Mouse (Mus musculus) liver, postnatal 0 days (tissue): Measurements from ENCODE around the gene Ankrd63. TPM values are rescaled to one million over a fixed set of nuclear protein-coding genes. Genes with fewer than 3 reads are reported as not detected.

ENCODE experiments used
- ATAC-seq: fragments of 200-750 bp; cut with Nextera tagmentation; 2 replicates; pipeline ENCODE4 v1.8.0; 2017; ENCODE audit warnings: mild to moderate bottlenecking, moderate library complexity
- DNase-seq: peaks from one replicate; pipeline ENCODE4 v3.0.0-alpha.2; 2016
- H3K27ac ChIP-seq: fragments of 300-500 bp; sonication (generic); 2 replicates; pipeline ENCODE4 v1.5.1; 2014; ENCODE audit warnings: antibody characterized with exemption, moderate library complexity, mild to moderate bottlenecking, low read depth
- H3K27me3 ChIP-seq: fragments of 300-500 bp; sonication (generic); 2 replicates; pipeline ENCODE4 v1.6.1; 2014; ENCODE audit warnings: low read length, control low read depth, mixed read lengths; ENCODE audit not compliant: insufficient read depth
- H3K36me3 ChIP-seq: fragments of 300-500 bp; sonication (generic); replicated peaks from 2 replicates; pipeline ENCODE4 v1.6.1; 2014; ENCODE audit warnings: mild to moderate bottlenecking, control low read depth, low read length, moderate library complexity, mixed read lengths; ENCODE audit not compliant: insufficient read depth
- H3K4me1 ChIP-seq: fragments of 300-500 bp; sonication (generic); 2 replicates; pipeline ENCODE4 v1.6.1; 2014; ENCODE audit warnings: antibody characterized with exemption, mild to moderate bottlenecking, control low read depth; ENCODE audit not compliant: insufficient read depth
- H3K4me2 ChIP-seq: fragments of 300-500 bp; sonication (generic); 2 replicates; pipeline ENCODE4 v1.6.1; 2014; ENCODE audit warnings: low read depth, mild to moderate bottlenecking, low read length, moderate library complexity, mixed read lengths
- H3K4me3 ChIP-seq: fragments of 300-500 bp; sonication (generic); 2 replicates; pipeline ENCODE4 v1.5.1; 2014; ENCODE audit warnings: low read depth, low read length
- H3K9ac ChIP-seq: fragments of 300-500 bp; sonication (generic); replicated peaks from 2 replicates; pipeline ENCODE4 v1.6.1; 2014; ENCODE audit warnings: mild to moderate bottlenecking, moderate library complexity
- H3K9me3 ChIP-seq: fragments of 300-500 bp; sonication (generic); 2 replicates; pipeline ENCODE4 v1.6.1; 2016; ENCODE audit warnings: mild to moderate bottlenecking, control low read depth, low read length, mixed read lengths
- CTCF ChIP-seq: sonication (generic); IDR thresholded peaks from 2 replicates; pipeline ENCODE4 v1.5.1; 2016; ENCODE audit warnings: antibody characterized with exemption, low read depth
- EP300 ChIP-seq: IDR thresholded peaks from 2 replicates; pipeline ENCODE4 v1.6.1; 2016; ENCODE audit warnings: antibody characterized with exemption, low read depth, mild to moderate bottlenecking
- WGBS: fragments of 180-500 bp; shearing (Covaris S2); extraction: QIAGEN DNeasy Blood & Tissue Kit; methylation state at CpG from one replicate; pipeline ENCODE4 v1.1.7; 2014; ENCODE audit not compliant: insufficient replicate concordance; 5-methylcytosine and 5-hydroxymethylcytosine counted together
- polyA plus RNA-seq: library from polyadenylated mRNA; unstranded; fragments of >200 nt; fragmentation: Nextera tagmentation; extraction: Ambion mirVana; gene quantifications from 2 replicates; pipeline ENCODE4 v1.2.1, GENCODE M21; 2015

Ankrd63 gene
- polyA plus RNA-seq, 1 experiment from 2014 or later: 0.02 TPM

DNA sequence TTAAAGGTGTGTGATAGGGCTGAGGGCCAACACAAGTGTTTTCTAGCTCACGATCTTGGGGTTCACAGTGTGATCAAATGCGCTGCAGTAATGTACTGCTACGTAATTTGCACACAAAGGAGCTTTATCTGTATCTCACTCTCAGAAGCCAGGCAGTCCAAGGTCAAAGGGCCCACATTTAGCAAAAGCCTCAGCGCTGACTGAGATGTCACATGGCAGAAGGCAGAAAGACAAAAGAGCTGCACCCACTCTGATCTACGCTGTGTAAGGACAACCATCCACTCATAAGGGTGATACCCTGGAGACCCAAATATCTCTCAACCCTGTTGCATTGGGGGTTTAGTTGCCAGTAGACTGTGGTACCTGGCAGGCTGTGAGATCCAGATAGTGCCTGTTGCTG lies 36.6 kb downstream of the Ankrd63 start:
- Histone ChIP-seq H3K4me3 (no peak overlapping the region), H3K36me3 (no peaks in the 10 kb centered on the region), H3K4me1 (peaks cover 25% of the 10 kb centered on the region), H3K27me3 (no peaks in the 10 kb centered on the region), H3K27ac (no peak overlapping the region), H3K9me3 (no peaks in the 10 kb centered on the region), H3K4me2 (no peak overlapping the region), H3K9ac (no peak overlapping the region)
- TF ChIP-seq CTCF (no peak), EP300 (no peak)
- no peak for DNase-seq
- ATAC-seq: no peak
- 52% methylated on average over 5 of the region's 5 CpGs for WGBS

DNA sequence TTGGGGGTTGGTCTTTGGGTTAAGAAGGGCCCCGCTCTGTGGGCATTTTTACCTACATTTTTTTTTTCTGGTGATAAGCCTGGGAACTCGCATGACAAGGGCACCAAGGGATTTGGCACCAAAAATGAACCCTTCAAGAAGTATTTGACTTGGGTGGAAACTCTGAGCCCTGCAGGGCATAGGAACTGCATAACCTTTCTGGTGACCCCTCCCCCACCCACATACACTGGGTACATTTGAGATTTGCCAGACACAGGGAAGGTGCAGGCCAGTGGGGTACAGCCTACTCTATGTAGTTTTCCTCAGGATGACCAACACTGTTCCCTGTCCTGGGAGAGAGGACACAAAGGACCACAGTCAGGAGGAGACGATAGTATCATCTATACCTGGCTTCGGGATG lies 38.1 kb downstream of the Ankrd63 start:
- ATAC-seq (no peak), DNase-seq (no peak)
- Histone ChIP-seq H3K4me3 (no peak overlapping the region), H3K9me3 (no peaks in the 10 kb centered on the region), H3K9ac (no peak overlapping the region), H3K4me1 (peaks cover 33% of the 10 kb centered on the region), H3K27ac (no peak overlapping the region), H3K27me3 (no peaks in the 10 kb centered on the region), H3K36me3 (no peaks in the 10 kb centered on the region), H3K4me2 (no peak overlapping the region)
- no peak for TF ChIP-seq EP300
- TF ChIP-seq CTCF: no peak
- 83% methylated on average over 4 of the region's 4 CpGs for WGBS

DNA sequence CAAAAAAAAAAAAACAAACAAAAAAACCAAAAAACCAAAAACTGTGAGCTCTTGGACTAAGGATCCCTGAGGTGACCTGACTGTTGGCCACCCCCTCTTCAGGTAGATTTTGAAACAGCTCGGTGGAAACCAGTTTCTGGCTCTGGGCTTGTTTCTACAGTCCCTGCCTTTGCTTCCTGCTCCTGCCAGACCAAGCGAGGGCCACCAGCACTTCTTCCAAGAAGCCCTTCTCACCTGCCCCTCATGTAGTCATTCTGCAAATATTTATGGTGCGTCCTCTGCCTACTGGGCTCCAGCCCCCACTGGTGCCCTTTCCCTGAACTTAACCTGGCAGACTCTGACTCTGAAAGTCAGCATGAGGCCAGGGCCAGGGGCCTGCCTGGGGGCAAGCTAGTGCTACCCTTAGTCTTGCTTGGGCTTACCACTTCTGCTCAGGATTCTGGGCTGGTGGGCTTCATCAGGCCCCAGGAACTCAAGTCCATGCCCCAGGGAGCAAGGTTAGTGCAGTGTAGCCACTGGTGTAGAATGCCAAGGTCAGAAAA lies 38.7 kb downstream of the Ankrd63 start:
- no peaks in the 10 kb centered on the region for H3K27me3 ChIP-seq
- peaks cover 33% of the 10 kb centered on the region for H3K4me1 ChIP-seq
- no peaks in the 10 kb centered on the region for H3K9me3 ChIP-seq
- H3K27ac ChIP-seq: no peak overlapping the region
- ATAC-seq (no peak), DNase-seq (no peak)
- H3K4me3 ChIP-seq: no peak overlapping the region
- TF ChIP-seq CTCF (no peak), EP300 (no peak)
- H3K9ac ChIP-seq: no peak overlapping the region
- H3K4me2 ChIP-seq: no peak overlapping the region
- H3K36me3 ChIP-seq: no peaks in the 10 kb centered on the region
- WGBS: 59% methylated on average over 3 of the region's 3 CpGs

DNA sequence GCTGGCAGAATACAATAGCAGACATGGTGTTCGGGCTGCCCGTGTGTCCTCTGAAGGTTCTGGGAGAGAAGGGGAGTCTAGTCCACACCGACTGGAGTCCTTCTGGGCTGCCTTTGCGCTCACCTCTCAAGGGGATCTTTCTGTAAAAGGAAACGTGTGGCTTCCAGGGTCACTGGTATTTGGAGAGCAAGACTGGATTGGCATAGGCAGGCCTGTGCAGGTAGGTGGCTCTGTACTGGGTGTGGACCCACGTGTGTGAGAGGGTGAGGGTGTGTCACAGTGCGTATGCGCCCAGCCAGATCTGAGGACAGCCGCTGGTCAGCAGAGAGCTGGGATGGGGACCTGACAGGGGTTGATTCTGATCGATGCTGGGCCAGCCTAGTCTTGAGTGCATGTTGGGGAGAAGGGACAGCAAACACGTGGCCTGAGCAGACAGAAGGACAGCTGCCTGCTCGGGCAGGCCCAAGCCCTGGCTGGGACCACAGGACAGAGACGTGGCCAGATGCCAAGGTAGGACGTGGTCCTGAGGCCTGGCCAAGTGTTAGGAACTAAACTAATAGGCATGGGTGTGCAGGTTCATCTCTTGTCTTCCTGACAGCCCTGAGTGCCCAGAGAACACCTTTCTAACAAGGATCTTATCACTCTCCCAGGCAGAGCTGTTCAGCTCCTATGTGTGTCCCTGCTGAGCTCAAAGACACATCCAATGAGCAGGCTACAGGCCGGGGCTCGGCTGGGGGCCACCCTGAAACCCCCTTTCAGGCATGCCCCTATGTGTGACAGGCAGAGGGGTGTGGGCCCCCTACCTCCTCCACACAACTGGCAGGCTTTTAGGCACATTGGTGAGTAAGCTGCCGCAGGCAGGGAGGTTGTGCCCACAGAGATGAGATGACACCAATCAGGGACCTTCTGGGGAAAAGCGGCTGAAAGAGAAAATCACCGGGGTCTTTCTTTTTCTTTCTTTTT lies 39.7 kb downstream of the Ankrd63 start:
- 57% methylated on average over 19 of the region's 19 CpGs for WGBS
- Histone ChIP-seq H3K4me1 (peaks cover 36% of the 10 kb centered on the region), H3K4me3 (peak overlapping the region; percentile 53), H3K4me2 (peak overlapping the region; percentile 86), H3K36me3 (no peaks in the 10 kb centered on the region), H3K9me3 (no peaks in the 10 kb centered on the region), H3K27ac (no peak overlapping the region), H3K27me3 (no peaks in the 10 kb centered on the region), H3K9ac (peak overlapping the region; percentile 35)
- DNase-seq (peak; percentile 29), ATAC-seq (no peak)
- TF ChIP-seq EP300: no peak
- TF ChIP-seq CTCF: no peak

DNA sequence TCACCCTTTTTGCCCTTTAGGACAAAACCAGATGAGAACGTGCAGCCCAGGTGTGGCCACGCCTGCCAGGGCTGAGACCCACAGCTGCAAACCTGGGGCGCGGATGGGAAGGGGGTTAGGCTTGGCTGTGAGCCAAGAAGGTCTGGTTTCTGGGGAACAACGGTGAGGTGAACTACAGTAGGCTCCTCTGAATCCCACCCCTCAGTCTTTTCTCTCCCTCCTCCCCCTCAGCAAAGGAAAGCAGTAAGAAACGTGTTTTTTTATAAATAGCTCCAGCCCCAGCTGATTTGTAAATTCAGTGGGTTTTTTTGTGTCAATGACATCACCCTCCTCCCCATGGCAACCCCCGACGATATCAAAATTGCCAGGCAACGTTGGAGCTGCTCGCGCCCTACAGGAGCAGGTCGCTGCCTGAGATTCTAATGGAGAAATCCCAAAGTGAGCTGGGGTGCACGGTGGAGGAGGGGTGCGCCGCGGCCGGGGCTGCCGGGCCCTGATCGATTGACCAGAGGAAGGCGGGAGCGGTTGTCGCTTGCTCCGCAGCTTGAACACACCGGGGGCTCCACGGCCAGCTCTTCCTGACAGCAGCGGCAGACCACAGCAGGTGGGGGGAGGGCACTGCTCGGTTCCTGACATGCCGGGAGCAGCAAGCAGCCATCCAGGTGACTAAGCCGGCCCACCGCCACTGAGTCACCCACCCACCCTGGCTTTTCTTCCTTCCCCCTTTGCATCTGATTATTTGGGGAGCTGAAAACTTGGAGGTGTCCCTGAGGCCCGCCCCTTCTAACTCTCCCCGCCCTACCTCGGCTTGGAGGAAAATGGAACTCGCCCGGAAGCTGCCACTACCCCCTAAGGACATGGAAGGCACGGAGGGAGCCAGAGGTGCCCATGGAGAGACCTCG lies 40.6 kb downstream of the Ankrd63 start, which contains the start of gene Pak6:
Gene Pak6 (plus strand): TSS at position 402 of the 902 bp plus-strand sequence.
- H3K9me3 ChIP-seq: no peaks in the 10 kb centered on the region
- peaks cover 43% of the 10 kb centered on the region for H3K4me1 ChIP-seq
- H3K4me2 ChIP-seq: peak within 1 kb of the TSS; percentile 86
- peak within 1 kb of the TSS; percentile 53 for H3K4me3 ChIP-seq
- peak within 1 kb of the TSS; percentile 35 for H3K9ac ChIP-seq
- TF ChIP-seq EP300: no peak
- no peak for TF ChIP-seq CTCF
- ATAC-seq (no peak), DNase-seq (peak; percentile 36)
- H3K27me3 ChIP-seq: no peaks in the 10 kb centered on the region
- no peak within 1 kb of the TSS for H3K27ac ChIP-seq
- H3K36me3 ChIP-seq: no peaks in the 10 kb centered on the region
- WGBS: 4% methylated on average over 37 of the region's 37 CpGs
